Mouse (Mus musculus): ENCODE data around the gene Pum1. TPM values are rescaled to one million over a fixed set of nuclear protein-coding genes. Genes with fewer than 3 reads are reported as not detected.

The Pum1 gene
- total RNA-seq, 4 experiments from 2014 or later = 53.7 to 65.4 (median 60.3) TPM

DNA sequence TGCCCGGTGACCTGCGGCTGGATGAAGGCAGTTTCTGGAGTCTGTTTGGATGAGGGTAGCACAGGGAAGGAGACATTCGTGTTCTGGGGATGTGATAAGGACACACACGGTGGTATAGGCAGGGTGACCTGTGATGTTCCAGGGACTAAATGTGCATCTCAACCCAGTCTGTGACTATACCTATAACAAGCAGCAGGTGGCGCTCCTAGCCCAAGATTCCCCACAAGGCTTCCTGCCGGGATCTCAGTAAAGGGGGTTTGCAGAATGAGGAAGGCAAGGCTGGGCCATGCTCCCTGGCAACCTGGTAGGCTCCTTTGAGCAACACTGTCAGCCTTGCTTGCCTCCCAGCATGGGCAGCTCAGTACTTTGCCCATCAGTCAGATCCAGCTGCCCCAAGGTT is 127.1 kb downstream of the Pum1 start:
- peak; percentile 90 for DNase-seq (ENCODE audit: low spot score)

DNA sequence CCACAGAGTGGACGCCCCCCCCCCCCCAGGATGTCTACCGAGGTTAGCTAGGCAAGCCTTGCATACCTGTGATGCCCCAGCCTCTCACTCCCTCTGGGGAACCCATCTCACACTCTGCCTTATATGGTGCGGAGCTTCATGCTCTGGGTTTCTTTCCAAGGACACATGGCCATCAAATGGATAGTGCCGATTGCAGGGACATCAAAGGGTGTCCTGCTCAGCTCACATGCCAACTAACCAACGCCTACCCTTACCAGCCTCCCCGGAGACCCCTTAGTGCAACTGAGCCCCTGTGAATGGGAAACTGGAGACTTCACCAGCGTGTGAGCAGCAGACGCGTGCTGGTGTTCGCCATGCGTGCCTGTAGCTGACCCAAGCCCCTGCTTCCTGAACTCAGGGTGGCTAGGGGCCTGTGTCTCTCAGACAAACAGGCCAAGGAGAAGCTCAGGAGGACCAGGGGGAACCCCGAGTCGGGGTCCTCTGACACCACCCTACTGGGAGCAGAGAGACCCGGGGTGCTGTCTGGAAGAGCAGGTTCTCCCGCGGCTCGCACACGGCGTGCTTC is 128.8 kb downstream of the Pum1 start:
- no peak for DNase-seq (ENCODE audit: low spot score)

GRCm38 (mm10) chr4:130792376-130793179 is 129.5 kb downstream of the Pum1 start, which contains the start of gene Sdc3:
TSS of gene Sdc3 (plus strand) at chr4:130792537.
- DNase-seq (ENCODE audit: low spot score) = no peak

GRCm38 (mm10) chr4:130793180-130793501 is 130.0 kb downstream of the Pum1 start:
- DNase-seq (ENCODE audit: low spot score) = no peak

- no peak for DNase-seq (ENCODE audit: low spot score)
Measured at GRCm38 (mm10) chr4:130794771-130795170, 131.7 kb downstream of the Pum1 start.

DNA sequence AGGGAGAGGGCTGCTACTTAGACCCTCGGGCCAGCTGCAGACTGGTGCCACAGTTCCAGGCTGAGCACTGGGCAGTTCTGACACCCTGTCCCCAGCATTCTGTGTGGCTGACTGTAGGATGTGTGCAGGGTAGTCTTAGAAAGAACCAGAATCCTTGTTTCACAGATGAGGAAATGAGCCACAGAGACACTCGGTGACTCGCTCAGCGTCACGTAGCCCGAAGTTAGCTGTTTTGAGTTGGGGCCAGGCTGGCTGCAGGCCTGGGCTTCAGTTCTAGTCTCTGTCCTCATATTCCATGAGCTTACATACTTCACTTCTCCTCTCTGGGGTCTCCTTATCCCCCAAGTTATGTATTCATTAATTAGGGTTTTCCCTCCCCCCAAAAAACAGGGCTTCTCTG is 132.8 kb downstream of the Pum1 start:
- no peak for DNase-seq (ENCODE audit: low spot score)

GRCm38 (mm10) chr4:130797201-130798051 is 134.3 kb downstream of the Pum1 start:
- DNase-seq (ENCODE audit: low spot score) = peak; percentile 69

GRCm38 (mm10) chr4:130798416-130798815 is 135.3 kb downstream of the Pum1 start:
- DNase-seq (ENCODE audit: low spot score) = no peak

- DNase-seq (ENCODE audit: low spot score) = no peak
Measured at GRCm38 (mm10) chr4:130799118-130799517, 136.0 kb downstream of the Pum1 start.

DNA sequence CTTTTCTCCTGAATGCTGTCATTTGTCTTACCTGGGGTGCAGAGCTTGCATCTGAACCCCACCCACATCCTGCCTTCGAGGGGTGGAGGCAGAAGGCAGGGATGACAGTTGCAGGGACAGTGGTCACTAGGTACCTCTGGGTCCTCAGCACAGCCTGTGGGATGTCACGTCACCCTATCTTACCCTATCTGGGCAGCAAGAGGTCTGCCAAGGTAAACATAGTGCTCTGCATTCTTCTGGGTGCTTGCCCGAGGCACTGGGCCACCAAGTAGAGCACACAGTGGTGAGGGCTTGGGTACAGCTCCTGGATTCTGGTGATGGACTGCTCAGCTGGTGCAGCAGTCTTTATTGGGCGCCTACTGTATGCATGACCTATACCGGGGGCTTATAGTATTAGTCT is 136.5 kb downstream of the Pum1 start:
- DNase-seq (ENCODE audit: low spot score) = no peak

GRCm38 (mm10) chr4:130800147-130800546 is 137.0 kb downstream of the Pum1 start:
- no peak for DNase-seq (ENCODE audit: low spot score)

- no peak for DNase-seq (ENCODE audit: low spot score)
Measured at GRCm38 (mm10) chr4:130801198-130801597, 138.1 kb downstream of the Pum1 start.

- peak; percentile 58 for DNase-seq (ENCODE audit: low spot score)
Measured at GRCm38 (mm10) chr4:130801624-130802329, 138.7 kb downstream of the Pum1 start.

DNA sequence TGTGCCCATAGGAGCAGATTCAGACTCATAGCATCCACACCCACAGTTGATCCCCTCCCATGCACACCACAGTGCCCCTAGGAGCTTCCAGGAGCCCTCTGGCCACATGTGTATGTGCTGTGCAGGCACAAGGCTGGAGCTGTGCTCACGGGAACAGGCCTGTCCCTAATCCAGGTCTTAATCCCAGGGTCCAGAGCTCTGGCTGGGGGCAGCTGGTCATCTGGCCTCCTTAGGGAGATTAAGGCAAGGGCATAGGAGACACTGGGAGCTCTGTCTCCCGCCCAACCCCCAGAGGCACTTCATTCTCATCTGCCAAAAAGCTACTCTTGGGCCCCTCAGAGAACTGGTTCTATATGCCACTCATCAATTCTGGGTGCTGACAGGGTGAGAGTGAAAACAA is 140.5 kb downstream of the Pum1 start:
- no peak for DNase-seq (ENCODE audit: low spot score)

- no peak for DNase-seq (ENCODE audit: low spot score)
Measured at GRCm38 (mm10) chr4:130804292-130804691, 141.2 kb downstream of the Pum1 start.

DNA sequence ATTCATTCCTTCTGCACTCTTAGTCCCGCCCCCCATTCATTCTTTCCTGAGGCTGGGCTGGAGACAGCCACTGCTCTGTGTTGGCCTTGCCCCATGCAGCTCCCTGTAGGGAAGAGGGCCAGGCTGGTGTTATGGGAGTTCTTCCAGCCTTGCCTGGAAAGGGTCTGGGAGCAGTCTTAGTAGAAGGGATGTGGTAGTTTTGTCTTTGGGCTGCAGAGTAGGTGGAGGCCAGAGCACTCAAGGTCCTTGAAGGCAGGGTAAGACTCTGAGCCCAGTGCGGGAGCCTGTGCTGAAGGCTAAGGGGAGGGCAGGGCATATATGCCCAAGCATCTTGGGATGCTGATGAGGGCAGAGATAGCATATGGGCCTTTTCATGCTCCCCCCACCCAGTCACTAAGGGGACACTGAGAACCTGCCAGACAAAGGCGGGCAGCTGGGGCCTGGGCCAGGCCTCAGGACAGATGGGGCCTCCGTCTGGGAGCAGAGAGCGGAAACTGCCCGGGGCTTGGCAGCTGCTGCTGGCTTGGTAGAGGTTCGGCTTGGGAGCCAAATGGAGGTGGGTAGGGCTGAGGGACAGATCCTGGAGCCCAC is 141.7 kb downstream of the Pum1 start:
- no peak for DNase-seq (ENCODE audit: low spot score)

- no peak for DNase-seq (ENCODE audit: low spot score)
Measured at GRCm38 (mm10) chr4:130805746-130806145, 142.6 kb downstream of the Pum1 start.

GRCm38 (mm10) chr4:130806746-130807145 is 143.6 kb downstream of the Pum1 start:
- DNase-seq (ENCODE audit: low spot score) = no peak

DNA sequence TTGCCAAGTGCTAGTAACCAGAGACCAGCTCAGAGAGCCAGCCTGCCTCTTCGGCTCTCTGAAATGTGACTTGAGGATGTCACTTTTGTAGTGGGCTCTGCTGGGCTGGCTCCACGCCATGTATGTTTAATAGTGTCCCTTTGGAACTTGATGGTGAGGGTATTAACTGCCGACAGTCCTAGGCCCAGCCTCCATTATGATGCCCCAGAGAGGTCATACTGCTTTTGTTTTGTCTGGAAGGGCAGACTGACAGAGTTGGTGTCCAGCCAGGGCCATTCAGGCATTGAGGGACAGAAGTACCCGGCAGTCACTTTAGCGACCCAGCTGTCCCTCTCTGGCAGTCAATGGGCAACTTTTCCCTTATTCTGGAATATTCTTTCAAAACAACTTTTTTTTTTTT is 146.7 kb downstream of the Pum1 start:
- DNase-seq (ENCODE audit: low spot score) = no peak

DNA sequence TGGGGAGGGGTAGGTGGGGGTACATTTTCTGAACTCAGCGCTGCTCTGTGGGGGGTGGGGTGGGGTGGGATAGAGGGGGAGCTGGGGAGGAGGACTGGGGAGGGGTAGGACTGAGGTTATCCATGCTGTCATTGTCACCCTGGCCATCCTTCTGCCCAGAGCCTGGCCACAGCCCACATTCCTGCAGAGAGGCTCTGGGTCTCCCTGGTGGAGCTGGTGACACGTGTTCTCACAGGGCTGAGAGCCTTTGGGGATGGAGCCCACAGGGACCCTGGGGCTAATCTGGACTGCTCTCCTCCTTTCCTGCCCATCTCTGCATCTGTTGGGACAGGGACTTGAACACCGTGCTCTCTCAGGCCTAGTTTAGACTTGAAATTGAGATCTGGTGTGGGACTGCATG is 147.7 kb downstream of the Pum1 start:
- DNase-seq (ENCODE audit: low spot score) = no peak

- DNase-seq (ENCODE audit: low spot score) = no peak
Measured at GRCm38 (mm10) chr4:130811385-130811784, 148.3 kb downstream of the Pum1 start.

- no peak for DNase-seq (ENCODE audit: low spot score)
Measured at GRCm38 (mm10) chr4:130813958-130814357, 150.8 kb downstream of the Pum1 start.

Data from heart, adult 8-10 months (tissue).